Mouse (Mus musculus): ENCODE data around the gene Vgll4. TPM values are rescaled to one million over a fixed set of nuclear protein-coding genes. Genes with fewer than 3 reads are reported as not detected.

Gene Vgll4
- polyA plus RNA-seq, 1 experiment = 35.4 TPM

DNA sequence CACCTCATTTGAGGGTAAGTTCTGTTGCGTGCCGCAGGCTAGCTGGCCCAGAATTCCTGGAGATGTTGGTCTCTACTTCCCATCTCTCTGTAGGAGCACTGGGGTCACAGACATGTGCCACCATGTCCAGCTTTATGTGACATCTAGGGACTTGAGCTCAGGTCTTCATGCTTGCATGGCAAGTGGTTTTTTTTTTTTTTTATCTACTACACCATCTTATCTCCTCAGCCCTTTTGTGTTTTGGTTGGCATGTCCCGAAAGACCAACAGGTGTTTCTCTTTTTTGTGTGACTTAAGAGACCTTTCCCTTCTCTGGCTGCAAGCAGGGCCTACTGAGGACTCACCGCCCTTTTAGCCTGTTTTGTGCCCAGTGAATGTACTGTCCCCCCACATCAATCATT, 113.3 kb downstream of the Vgll4 start:
- no peak for DNase-seq (ENCODE audit: low read depth, low spot score)
- 77% methylated on average over 4 of the region's 4 CpGs for WGBS

DNA sequence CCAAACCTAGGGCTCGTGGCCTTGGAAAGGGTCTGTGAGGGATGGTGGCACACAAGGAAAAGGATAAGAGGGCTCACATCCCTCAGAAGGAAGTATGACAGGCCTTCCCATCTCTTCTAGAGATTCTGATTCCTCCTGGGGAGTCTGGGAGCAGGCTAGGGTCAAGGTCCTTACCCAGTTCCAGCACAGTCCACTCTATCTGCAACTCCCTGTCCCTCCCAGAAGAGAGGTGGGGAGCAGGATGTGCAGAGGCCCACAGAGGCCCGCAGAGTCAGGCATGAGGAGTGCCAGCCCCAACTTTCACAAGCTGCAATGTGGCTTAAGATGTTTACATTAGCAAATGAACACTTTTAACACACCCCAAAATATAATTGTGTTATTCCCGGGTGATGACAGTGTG, 114.2 kb downstream of the Vgll4 start:
- WGBS = 18% methylated on average over 3 of the region's 3 CpGs
- no peak for DNase-seq (ENCODE audit: low read depth, low spot score)

DNA sequence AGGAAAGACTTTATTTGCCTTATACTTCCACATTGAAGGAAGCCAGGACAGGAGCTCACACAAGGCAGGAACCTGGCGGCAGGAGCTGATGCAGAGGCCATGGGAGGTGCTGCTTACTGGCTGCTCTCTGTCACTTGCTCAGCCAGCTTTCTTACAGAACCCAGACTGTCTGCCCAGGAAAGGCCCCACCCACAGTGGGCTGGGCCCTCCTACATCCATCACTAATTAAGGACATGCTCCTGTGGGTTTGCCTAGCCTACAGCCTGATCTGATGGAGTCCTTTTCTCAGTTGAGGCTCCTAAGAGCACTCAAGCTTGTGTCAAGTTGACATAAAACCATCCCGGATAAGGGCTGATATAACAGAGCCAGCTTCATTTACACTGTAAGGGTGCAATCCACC, 115.4 kb downstream of the Vgll4 start:
- WGBS = 58% methylated on average over 2 of the region's 2 CpGs
- no peak for DNase-seq (ENCODE audit: low read depth, low spot score)

DNA sequence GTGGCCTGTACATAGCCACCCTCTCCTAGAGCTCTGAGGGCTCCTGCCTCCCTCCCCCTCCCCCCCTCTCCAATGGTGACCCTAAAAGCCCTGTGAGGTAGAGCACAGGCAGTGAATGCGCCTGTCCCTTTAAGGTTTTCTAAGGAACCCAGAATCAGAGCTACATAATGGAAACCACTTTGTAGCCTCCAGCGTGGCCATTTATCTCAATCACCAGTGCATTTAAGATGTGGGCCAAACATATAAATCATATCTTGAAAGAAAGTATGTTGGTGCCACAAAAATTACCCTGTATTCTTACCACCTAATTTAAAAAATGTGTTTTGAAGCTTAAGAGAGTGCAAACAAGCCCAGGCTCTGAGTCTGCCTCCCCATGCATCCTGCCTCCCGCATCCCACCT, 117.1 kb downstream of the Vgll4 start:
- DNase-seq (ENCODE audit: low read depth, low spot score) = no peak
- 82% methylated on average over 3 of the region's 3 CpGs for WGBS

DNA sequence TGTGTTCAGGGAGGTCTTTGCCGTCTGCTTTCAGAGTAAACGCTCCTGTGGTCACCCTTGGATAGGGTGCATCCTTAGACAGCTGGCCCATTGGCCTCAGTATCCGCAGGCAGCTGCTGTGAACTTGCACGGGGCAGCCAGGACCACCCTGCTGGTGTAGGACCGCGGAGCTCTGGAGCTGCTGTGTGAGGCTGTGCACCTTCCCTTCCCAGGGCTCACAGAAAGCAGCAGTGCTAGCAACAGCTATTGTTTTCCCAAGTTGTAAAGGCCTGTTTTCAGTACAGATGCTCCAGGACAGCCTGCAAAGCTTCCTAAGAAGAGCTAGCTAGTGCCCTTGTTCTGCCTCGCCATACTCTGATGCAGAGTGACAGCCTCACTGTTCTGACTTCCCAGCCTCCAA, 118.1 kb downstream of the Vgll4 start:
- 75% methylated on average over 7 of the region's 7 CpGs for WGBS
- no peak for DNase-seq (ENCODE audit: low read depth, low spot score)

DNA sequence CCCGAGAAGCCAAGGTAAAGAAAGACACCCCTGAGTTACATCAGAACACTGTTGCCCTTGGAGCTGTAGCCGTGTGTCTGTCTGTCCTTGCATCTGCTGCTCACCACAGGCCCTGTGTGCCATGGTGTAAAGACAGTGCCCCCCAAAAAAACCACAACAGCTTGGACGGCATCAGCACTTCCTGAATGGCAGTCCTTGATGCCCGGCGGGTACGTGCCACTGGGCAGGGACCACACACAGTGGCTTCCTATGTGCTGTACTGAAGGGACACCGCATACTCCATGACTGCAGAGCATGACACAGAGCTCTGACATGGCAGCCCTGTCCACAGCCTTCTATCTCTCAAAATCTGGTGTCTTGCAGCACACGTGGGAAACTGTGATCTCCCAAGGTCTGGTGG, 120.0 kb downstream of the Vgll4 start:
- WGBS = 91% methylated on average over 8 of the region's 8 CpGs
- no peak for DNase-seq (ENCODE audit: low read depth, low spot score)

DNA sequence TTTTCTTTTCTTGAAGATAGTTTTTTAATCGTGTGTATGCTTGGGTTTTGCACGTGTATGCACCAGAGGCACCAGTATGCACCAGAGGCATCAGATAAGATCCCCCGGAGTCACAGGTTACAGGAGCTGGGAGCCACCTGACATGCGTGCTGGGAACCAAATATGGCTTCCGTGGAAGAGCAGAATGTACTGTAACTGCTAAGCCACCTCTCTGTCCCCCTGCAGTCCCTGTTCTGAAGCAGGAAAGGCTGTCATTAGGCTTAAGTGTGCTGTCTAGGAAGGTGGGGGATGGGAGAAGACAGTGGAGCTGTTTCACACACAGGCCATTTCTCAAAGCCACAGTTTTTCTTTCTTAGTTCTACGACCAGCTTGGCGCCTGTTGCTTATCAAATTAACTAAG, 121.0 kb downstream of the Vgll4 start:
- DNase-seq (ENCODE audit: low read depth, low spot score) = no peak
- WGBS = 71% methylated on average over 7 of the region's 7 CpGs

DNA sequence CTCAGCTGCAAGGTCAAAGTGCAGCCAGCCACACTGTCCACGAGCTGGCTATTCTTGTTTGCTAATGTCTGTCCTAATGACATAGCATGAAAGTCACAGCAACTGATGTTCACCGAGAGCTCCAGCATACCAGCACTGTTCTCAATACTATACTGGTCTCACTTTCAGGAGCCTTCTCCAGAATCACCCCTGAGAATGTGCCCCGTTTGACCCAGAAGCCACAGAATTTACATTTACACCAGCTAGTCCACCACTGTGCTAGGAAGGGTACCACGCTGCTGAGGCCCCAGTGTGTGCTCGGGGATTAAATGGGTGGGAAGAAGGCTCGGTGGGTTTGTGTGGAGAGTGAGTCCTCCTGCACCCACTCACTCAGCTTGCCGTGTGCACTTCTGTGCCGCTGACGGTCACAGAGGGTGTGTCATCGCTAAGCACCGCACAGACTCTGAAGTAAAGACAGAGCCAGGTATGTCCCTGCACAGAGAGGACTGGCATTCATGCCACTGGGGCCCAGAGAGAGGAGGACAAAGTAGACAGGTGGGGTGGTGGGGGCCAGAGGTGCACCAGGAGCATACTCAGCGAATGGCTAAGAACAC, 122.1 kb downstream of the Vgll4 start:
- WGBS = 77% methylated on average over 12 of the region's 12 CpGs
- DNase-seq (ENCODE audit: low read depth, low spot score) = no peak

DNA sequence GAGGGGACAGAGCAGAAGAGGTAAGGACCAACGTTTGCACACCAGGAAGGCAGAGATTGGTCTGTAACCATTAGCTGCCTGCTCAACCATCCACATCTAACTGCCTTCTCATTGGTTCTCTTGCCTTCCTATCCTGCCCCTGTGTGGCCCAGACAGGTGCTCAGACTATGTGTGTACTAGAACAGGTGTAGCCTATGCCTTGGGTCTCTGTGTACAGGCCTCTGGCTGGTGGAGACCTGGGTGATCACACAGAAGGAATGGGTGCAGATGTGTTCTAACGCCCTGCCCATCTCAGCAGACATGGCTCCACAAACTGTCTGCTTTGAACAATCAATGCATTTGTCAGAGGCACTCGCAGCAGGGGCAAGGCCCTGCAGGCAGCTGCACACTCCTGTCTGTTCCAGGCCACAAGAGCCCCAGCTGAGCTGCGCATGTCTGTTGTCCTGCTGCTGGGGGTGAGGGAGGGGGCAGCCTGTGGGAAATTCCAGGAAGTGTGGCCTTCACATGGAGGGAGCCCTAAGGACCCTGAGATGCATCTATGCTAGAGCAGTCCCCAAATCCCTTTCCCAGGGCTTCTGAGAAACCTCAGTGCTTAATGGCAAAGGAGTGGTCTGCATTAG, 123.5 kb downstream of the Vgll4 start:
- 72% methylated on average over 4 of the region's 4 CpGs for WGBS
- DNase-seq (ENCODE audit: low read depth, low spot score) = no peak

DNA sequence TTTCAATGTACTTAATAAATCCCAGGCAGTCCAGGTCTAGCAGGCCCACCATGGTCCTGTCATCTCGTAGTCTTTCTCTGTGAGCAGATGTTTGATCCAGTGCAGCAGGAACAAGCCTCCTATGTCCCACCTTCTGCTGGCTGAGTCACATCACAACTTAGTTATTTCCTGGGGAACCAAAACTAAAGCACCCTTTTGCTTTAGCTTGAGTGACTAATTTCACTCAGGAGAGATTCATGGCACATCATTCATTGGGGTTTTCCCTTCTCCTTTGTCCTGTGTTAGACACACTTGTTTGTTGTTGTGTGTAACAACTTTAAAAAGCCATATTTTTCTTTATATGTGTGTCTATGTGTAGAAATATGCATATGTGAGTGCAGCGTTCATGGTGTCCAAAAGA, 126.9 kb downstream of the Vgll4 start:
- no peak for DNase-seq (ENCODE audit: low read depth, low spot score)
- 97% methylated on average over 2 of the region's 2 CpGs for WGBS

DNA sequence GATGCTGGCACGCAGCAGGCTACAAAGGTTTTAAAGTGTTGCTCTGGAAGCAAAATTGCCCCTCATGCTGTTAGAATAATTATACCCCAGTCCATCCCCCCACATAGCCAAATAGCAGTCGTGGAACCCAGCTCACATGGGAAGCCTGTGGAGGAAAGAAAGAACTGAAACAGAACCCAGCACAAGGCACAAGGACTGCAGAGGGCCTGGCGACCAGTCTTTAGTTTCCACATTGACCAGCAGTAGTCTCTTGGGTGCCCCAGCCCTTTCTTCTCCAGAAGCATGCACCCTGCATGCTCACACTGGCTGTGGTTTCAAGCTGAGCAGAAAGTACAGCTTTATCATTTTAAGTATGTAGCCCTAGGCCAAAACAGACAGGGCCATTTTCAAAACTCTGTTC, 127.7 kb downstream of the Vgll4 start:
- DNase-seq (ENCODE audit: low read depth, low spot score) = no peak
- 79% methylated on average over 3 of the region's 3 CpGs for WGBS

DNA sequence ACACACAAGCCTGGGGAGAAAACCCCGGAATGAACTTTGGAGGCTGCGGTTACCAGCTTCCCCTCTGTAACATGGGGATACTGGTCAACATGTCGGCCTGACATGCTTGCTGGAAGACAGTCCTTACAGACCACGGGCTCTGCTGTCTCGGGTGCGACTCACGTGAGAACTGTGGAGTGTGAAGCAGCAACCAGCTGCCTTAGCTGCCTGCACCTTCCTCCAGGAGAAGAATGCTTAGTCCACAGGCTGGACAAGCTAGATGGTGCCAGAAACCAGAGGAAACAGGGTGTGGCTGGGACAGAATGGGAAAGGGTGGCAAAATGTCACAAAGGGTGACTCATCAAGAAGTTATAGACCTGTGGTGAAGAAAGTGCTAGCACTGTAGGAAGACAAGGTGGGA, 129.8 kb downstream of the Vgll4 start:
- peak; percentile 54 for DNase-seq (ENCODE audit: low read depth, low spot score)

DNA sequence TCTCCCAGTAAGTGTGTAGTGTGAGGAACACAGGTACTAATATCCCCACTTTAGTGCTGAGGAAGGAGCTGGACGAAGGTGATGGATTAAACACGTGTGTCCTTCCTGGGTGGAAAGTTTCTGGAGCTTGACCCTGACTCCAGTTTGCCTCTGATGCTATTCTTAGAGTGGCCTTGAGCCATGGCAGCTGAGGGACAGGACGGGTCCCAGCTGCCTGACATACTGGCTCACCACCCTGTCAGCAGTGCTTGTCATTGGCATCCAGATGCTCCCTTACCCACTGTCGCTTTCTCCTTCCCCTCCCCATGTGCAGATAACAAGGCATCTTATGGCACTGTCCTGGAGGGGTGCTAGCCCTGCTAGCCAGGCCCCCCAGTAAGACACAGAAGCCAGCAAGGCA, 130.9 kb downstream of the Vgll4 start:
- 88% methylated on average over 4 of the region's 4 CpGs for WGBS
- no peak for DNase-seq (ENCODE audit: low read depth, low spot score)

More for the DNA sequence above, 129.8 kb downstream of the Vgll4 start:
- 57% methylated on average over 7 of the region's 7 CpGs for WGBS

DNA sequence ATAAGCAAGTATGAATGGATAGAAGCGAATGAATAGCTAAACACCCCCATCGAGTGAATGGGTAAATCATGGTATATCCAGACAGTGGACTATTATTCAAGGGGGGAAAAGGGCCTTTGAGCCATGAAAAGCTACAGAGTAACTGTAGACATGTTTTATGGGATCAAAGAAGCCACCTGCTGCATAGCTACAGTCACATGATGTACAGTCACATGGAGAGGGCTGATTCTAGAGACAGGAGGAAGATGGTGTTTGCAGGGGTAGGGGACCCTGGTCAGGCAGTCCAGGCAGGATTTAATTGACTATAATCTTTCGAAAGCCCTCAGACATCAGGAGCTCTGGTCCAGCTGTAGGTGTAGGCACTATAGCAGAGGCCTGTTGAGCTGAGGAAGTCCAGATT, 133.4 kb downstream of the Vgll4 start:
- DNase-seq (ENCODE audit: low read depth, low spot score) = no peak
- WGBS = 86% methylated on average over 3 of the region's 3 CpGs

DNA sequence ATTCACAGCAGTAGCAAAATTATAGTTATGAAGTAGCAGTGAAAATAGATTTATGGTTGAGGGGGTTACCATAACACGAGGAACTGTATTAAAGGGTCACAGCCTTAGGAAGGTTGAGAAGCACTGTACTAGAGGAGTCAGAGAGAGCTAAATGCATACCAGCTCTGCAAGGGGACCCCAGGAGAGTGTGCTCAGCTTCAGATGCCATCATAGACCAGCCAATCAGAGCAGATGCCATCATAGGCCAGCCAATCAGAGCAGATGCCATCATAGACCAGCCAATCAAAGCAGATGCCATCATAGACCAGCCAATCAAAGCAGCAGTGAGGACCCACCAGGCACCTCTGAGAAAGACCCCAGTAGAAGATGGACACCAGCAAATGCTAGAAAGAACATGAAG, 134.0 kb downstream of the Vgll4 start:
- 85% methylated on average over 1 of the region's 1 CpGs for WGBS
- DNase-seq (ENCODE audit: low read depth, low spot score) = no peak

DNA sequence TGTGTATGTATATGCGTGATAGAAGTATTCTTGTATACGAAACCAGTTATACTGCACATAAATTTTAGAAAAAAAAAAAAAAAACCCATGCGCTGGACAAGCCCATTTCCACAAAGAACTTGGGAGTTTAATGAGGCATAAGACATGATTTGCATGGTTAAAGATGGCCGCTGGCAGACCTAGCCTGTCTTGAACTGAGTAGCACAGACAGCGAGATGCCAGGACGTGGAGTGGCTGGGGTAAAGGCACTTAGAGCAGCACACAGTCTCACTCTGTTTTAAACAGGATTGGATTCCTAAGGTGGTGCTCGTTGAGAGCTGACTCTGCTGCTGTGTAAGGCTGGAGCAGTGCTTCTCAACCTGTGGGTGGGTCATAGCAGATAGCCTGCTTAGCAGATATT, 134.4 kb downstream of the Vgll4 start:
- 90% methylated on average over 7 of the region's 7 CpGs for WGBS
- DNase-seq (ENCODE audit: low read depth, low spot score) = no peak

DNA sequence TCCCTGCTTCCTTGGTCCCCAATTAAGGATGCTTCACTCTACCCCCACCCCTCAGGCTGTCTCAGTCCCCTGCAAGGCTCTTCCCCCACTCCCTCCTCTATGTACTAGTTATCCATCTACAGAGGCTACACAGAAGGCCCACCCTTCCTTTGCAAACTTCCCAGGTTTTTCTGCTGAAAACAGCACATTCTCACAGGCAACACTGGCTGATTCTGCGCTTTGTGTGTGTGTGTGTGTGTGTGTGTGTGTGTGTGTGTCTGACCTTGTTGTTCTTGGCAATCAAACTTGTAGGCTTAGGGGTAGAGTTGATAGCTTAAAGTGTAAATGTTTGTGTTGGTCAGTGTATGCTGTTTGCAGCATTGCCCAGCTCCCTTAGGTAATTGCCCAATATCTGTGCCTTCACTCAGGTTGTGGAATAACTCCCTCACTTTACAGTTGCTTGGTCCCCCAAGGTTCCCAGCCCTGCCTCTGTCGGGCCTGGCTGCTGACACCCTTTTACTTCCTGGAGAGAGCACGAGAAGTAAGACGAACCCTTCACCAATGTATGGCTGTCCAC, 135.9 kb downstream of the Vgll4 start:
- no peak for DNase-seq (ENCODE audit: low read depth, low spot score)
- 73% methylated on average over 4 of the region's 4 CpGs for WGBS

DNA sequence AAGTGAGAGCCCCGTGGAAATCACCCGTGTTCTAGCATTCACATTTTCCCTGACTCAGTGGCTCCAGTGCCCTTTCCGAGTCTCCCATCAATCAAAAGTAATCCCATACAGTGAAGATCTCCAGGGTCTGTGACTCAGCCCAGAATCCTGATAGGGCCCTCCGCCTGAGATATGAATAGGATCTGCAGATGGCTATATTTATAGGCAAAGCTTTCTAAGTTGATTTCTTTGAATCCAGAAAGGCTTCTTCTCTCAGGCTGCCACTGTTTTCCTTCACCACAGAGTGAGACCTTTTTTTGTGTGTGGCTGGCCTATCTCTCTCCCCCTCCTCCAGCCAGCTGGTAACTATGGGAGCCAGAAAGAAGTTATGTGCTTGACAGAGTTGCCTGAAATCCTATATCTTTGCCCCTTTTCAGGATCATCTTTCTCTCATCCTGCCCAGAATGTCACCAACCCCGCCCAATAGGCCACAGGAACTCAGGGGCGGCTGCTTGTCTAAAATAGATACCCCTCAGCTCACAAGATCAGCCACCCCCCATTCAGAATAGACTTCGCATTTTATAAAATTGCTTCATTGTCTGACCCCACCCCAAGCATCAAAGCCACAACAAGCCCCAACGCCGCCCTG, 136.6 kb downstream of the Vgll4 start:
- 89% methylated on average over 9 of the region's 9 CpGs for WGBS
- no peak for DNase-seq (ENCODE audit: low read depth, low spot score)

DNA sequence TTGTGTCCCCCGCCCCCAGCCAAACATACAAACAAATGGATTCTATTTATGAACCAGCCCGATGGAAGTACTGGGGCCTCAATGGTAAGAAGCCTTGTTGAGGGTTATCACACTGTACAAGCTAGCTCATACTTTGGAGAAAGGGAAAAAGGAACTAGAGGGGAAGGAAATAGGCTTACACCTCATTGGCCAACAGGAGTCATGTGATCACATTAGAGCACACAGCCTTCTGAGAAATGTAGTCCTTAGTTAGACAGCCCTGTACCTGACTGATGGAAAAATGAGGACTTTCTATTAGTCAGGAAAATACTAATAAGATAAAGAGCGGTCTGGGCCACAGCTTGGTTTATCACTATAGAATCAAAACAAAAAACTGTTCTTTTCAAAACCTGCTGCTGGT, 138.0 kb downstream of the Vgll4 start:
- DNase-seq (ENCODE audit: low read depth, low spot score) = no peak
- WGBS = 91% methylated on average over 3 of the region's 3 CpGs

DNA sequence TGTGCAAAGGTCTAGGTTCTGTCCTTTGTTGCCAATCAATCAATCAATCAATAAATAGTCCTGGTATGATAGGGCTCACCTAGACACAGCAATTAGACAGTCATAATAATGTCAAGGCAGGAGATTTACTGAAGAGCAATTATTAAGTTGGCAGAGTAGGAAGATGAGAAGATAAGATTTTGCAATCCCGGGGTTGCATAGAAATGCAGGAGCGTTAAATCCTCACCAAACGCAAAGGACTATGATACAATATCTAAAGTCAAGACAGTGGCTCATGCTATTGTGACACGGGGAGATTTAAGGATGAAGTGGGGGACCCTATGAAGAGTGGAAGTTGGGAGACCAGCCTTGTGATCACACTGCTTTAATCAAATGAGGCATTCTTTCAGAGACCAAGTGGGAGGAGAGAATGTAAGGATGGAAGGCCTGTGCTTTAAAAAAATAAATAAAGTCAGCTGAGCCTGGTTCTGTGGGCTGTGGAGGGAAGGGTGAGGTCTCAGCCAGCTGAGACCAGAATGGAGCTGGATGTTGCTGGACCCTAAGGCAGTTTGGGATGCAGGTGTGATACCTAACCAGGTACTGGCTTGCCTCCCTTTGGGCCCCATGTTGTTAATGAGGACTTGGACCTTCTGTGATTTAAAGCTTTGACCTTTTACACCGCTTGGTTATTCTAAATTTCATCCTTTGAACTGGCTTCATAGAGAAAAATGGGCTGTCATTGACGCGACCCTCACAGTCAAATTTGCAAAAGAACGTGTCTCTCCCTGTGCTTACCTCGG, 139.9 kb downstream of the Vgll4 start:
- no peak for DNase-seq (ENCODE audit: low read depth, low spot score)

More for the DNA sequence above, 139.9 kb downstream of the Vgll4 start:
- 89% methylated on average over 9 of the region's 9 CpGs for WGBS

Measured in large intestine, adult 2 months (tissue).